Mouse (Mus musculus) megakaryocyte, embryonic 14.5 days (primary cell): ENCODE results near the gene Creb3l1. TPM values are rescaled to one million over a fixed set of nuclear protein-coding genes. Genes with fewer than 3 reads are reported as not detected.

Experiments
- H3K27me3 ChIP-seq: replicated peaks from 2 replicates; pipeline ENCODE3; 2012; ENCODE audit warnings: inconsistent platforms
- H3K36me3 ChIP-seq: replicated peaks from 2 replicates; pipeline ENCODE3; 2012; ENCODE audit warnings: low read length, inconsistent platforms, mixed read lengths
- H3K4me1 ChIP-seq: 2 replicates; pipeline ENCODE4 v1.6.1; 2012; ENCODE audit warnings: inconsistent platforms
- H3K4me3 ChIP-seq: replicated peaks from 2 replicates; pipeline ENCODE3; 2012; ENCODE audit warnings: moderate library complexity, mild to moderate bottlenecking, inconsistent platforms
- H3K9me3 ChIP-seq: 2 replicates; pipeline ENCODE4 v1.6.1; 2012; ENCODE audit warnings: inconsistent platforms
- FLI1 ChIP-seq: IDR thresholded peaks from 2 replicates; pipeline ENCODE4 v1.6.1; 2012; ENCODE audit warnings: low read length, inconsistent platforms, mixed read lengths
- GATA1 ChIP-seq: IDR thresholded peaks from 3 replicates; pipeline ENCODE4 v1.6.1; 2012; ENCODE audit warnings: mixed read lengths, low read length, inconsistent platforms, borderline replicate concordance
- polyA plus RNA-seq: library from polyadenylated mRNA; stranded (reverse); fragments of >175 nt; gene quantifications from 2 replicates; pipeline ENCODE4 v1.2.3, GENCODE M21; 2012; ENCODE audit warnings: low replicate concordance; ENCODE audit not compliant: insufficient read depth

Creb3l1 gene
- polyA plus RNA-seq, 1 experiment, result 22.3 TPM

DNA sequence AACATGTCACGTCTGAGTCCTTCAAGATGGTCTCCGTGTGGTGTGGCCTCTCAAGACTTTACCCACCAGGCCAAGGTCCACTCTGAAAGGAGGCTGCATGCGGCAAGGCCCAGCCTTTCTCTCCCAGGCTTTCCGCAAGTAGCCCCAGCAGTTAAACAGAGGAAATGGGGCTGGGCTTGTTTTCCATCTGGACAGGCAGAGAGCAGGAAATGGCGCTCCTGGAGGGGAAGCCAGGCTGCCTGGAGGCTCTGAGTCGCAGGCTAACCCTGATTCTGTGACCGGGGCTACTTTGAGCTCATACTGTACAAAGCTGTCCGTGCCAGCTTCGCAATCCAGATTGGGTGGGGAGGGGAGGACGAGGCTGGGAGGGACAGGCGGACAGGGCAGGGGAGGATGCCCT is 56.3 kb downstream of the Creb3l1 start:
- TF ChIP-seq FLI1 (no peak), GATA1 (no peak)
- peaks cover 27% of the 10 kb centered on the region for H3K27me3 ChIP-seq
- H3K4me3 ChIP-seq, result no peak overlapping the region
- no peaks in the 10 kb centered on the region for H3K36me3 ChIP-seq
- no peaks in the 10 kb centered on the region for H3K9me3 ChIP-seq
- peaks cover 73% of the 10 kb centered on the region for H3K4me1 ChIP-seq

DNA sequence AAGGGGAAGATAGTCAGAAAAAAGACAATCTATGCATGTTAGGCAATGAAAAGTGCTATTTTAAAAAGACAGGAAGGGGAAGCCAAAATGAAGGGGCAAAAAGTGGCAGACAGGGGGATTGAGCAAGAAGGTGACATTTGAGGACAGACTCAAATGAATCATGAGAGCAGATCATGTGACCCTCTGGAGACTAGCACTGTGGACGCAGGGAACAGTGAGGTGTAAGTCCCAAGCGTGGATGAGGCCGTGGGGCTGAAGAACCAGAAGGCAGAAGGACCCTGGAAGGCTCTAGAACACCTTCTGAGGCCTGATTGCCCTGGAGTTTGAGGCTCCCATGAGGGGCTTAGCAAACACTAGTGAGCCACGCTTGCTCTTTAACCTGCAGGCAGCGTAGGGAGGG is 57.9 kb downstream of the Creb3l1 start:
- Histone ChIP-seq H3K4me3 (peak overlapping the region; percentile 19), H3K9me3 (no peaks in the 10 kb centered on the region), H3K4me1 (peaks cover 76% of the 10 kb centered on the region), H3K36me3 (peaks cover 5% of the 10 kb centered on the region), H3K27me3 (peaks cover 15% of the 10 kb centered on the region)
- TF ChIP-seq FLI1, result no peak
- TF ChIP-seq GATA1, result no peak

DNA sequence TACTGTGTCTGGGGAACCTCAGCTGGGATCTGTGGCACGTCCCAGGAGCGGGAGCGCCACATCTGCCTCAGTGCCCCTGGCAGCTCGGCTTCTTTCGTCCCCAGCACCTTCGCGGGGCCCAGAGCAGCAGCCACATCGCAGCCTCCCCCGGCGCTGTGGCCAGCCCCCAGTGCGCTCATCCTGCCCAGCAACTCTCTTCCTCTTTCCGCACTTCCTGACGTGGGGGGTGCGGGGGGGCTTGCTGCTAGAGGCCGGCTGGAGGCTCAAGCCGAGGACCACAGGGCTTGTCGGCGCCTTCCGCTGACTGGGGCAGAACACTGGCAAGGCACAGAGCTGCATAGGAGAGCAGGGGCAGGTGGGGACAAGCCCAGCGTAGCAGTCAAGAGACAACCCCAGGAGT is 58.9 kb downstream of the Creb3l1 start:
- peak overlapping the region; percentile 92 for H3K4me3 ChIP-seq
- H3K4me1 ChIP-seq, result peaks cover 76% of the 10 kb centered on the region
- no peaks in the 10 kb centered on the region for H3K9me3 ChIP-seq
- TF ChIP-seq FLI1 (peak; percentile 13; the same call in 1 of the 2 replicates), GATA1 (no peak)
- peaks cover 9% of the 10 kb centered on the region for H3K27me3 ChIP-seq
- H3K36me3 ChIP-seq, result peaks cover 13% of the 10 kb centered on the region

DNA sequence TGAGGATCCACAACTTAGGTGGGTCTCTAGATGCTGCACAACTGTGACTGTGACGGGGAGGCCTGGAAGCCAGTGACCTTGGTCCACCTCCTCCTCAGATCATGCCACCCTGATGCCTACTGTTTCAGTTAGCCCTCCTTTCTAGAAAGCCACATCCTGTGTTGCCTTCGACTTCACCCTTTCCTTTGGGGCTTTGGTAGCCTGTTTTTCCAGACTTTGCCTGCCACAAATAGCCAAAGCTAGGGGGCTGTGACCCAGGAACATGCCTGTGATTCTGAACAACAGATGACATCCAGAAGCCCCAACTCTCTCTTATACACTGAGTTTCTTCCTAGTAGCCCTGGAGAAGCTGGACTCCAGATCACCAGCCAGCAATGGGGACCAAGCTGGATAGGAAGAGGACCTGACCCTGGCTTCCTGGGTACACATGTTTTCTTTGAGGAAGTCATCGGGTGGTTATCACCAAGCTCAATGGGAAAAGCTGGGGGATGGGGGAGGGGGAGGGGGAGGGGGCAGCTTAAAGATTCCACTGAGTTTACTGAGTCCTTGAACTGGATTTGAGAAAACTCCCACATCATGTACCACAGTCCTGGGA is 59.6 kb downstream of the Creb3l1 start:
- H3K9me3 ChIP-seq, result no peaks in the 10 kb centered on the region
- H3K4me1 ChIP-seq, result peaks cover 82% of the 10 kb centered on the region
- H3K36me3 ChIP-seq, result peaks cover 21% of the 10 kb centered on the region
- peak overlapping the region; percentile 92 for H3K4me3 ChIP-seq
- TF ChIP-seq GATA1 (no peak), FLI1 (no peak)
- peaks cover 3% of the 10 kb centered on the region for H3K27me3 ChIP-seq

DNA sequence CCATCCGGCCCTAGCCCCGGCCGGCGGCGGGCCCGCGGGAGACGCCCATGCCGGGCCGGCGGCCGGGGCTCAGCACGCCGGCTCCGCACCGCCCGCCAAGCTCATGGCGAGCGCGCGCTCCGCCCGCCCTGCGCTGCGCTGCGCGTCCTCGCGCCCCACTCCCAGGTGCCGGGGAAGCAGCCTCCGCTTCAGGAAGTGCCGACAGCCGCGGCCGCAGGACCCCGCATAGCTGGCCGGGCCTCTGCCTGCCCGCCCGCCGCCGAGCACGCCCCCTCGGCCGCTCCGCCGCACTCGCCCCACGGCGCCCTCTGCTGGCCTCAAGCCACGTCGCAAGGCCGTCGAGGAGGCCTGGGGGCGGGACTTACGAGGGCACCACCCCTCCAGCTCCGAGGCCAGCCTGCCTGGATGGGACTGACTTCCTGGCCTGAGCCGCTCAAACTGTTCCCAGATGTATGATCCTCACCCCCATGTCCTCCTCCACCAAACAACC is 60.8 kb downstream of the Creb3l1 start:
- TF ChIP-seq FLI1, result no peak
- no peak for TF ChIP-seq GATA1
- Histone ChIP-seq H3K4me3 (peak overlapping the region; percentile 92), H3K4me1 (peaks cover 93% of the 10 kb centered on the region), H3K36me3 (peaks cover 33% of the 10 kb centered on the region), H3K27me3 (no peaks in the 10 kb centered on the region), H3K9me3 (no peaks in the 10 kb centered on the region)

DNA sequence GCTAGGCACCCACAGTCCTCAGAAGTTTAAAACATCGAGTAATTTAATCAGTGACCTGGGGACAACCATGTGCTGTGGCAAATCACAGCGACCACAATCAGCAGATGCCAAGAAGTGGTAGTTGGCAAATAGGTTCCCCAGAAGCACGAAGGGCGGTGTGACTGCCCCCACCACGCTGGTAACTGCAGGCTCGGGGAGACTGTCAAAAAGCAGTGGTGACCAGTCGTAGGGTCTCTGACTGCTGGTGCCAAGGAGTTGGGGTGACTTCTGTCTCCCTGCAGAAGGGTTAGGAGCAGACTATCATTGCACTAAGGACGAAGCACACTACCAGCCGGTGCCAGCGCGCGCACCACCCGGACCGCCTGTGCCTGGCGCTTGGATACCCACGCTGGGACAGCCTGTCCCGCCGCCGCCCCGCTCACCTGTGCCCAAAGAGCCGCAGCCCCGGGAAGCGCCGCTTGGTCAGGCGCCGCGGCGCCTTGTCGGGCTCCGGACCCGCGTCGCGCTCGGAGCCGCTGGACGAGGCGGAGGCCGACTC is 61.4 kb downstream of the Creb3l1 start:
- peaks cover 93% of the 10 kb centered on the region for H3K4me1 ChIP-seq
- TF ChIP-seq FLI1 (no peak), GATA1 (no peak)
- no peaks in the 10 kb centered on the region for H3K9me3 ChIP-seq
- peaks cover 37% of the 10 kb centered on the region for H3K36me3 ChIP-seq
- H3K4me3 ChIP-seq, result peak overlapping the region; percentile 92
- H3K27me3 ChIP-seq, result no peaks in the 10 kb centered on the region

DNA sequence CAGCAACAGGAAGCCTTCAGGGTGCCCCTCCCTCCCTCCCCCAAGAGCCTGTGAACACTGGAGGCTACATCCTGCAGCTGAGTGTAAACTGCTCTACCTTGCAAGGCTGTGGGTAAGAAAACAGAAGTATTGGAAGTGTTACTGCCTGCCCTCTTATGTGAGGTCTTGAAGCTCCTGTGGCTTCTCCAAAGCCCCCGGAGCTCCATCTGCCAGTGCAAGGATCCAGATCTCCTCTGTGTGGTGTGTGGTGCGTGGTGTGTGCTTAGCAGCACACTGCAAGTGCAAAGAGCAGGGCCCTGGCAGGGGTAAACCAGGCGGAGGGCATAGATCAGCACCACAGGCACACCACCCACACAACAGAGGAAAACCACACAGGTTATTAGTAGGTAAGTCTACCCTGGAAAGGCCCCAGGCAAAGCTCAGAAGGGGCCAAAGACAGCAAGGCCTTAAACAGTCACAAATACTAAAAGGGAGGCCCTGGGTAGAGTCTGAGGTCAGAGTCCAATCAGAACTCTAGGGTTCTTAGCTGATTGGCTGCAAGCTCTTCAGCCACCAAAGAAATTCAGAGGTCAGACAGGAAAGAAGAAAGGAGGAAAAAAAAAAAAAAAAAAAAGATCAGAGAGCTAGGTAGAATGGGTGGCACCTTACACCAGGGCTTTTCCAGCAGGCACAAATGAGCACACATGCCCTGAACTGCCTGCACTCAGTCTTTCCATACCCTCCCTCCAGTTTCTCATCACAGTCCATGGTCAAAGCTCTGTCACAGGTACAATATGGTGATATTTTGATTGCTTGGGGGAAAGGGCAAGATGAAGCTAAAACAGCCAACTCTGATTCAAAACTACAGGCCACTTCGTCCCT is 62.2 kb downstream of the Creb3l1 start:
- Histone ChIP-seq H3K4me1 (peaks cover 94% of the 10 kb centered on the region), H3K9me3 (no peaks in the 10 kb centered on the region), H3K27me3 (no peaks in the 10 kb centered on the region), H3K4me3 (peak overlapping the region; percentile 92), H3K36me3 (peaks cover 43% of the 10 kb centered on the region)
- no peak for TF ChIP-seq GATA1
- TF ChIP-seq FLI1, result no peak

DNA sequence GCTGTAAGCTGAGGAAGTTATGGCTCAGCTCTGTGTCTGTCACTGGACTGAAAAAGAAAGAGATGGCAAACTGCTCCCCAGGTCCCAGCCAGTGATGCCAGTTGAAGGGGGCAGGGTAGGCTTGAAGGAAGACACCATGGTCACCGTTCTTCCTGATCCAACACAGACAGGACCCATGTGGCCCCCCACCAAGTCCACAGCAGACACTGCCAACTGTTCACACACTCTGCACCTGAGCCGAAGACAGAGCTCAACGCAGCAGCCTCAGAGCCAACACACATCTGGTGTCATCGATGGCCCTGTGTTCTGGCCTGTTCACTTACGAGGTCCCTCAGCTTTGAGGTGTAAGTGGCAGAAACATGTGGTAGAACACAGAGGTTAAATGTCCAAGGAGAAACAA is 63.8 kb downstream of the Creb3l1 start:
- Histone ChIP-seq H3K27me3 (no peaks in the 10 kb centered on the region), H3K4me1 (peaks cover 94% of the 10 kb centered on the region), H3K9me3 (no peaks in the 10 kb centered on the region), H3K36me3 (peaks cover 56% of the 10 kb centered on the region), H3K4me3 (peak overlapping the region; percentile 78)
- TF ChIP-seq FLI1 (no peak), GATA1 (no peak)

DNA sequence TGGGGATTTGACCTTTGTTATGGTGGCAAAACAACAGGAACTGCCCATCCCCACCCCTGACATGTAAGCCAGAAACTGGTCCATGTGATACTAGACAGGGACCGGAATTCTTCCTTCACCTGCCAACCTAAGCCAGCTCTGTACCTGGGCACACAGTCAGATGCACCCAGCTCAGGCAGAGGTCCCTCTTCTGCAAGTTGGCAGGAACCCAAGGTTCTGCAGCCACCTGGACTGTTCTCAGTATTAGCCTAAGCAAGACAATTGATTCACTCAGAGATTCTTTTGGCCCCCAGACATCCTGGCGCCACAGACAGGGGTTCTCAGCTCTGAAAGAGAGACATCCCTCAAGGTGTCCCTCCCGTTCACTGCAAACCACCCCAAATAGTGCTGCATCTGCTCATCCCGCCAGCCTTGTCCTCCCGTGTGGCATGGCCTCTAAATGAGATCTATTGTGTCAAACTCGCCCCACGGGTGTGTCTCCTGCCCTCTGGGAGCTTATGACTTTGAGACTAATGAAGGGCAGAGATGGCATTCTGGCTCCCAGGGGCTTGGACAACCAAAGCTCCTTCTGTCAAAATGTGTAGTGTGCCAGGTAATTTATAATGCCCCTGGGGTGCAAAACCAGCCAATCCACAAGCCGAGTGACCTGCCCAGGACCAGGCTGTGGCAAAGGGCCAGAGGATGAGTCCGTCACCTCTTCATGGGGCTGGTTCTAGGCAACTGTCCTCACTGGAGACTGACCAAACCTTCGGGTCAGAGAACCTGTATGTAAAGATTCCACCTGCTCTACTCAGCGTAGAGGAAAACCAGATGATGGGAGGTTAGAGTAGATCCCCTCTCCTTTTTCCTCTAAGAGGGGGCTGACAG is 64.5 kb downstream of the Creb3l1 start:
- peak overlapping the region; percentile 51 for H3K4me3 ChIP-seq
- H3K27me3 ChIP-seq, result no peaks in the 10 kb centered on the region
- TF ChIP-seq GATA1 (no peak), FLI1 (no peak)
- H3K9me3 ChIP-seq, result no peaks in the 10 kb centered on the region
- H3K36me3 ChIP-seq, result peaks cover 63% of the 10 kb centered on the region
- H3K4me1 ChIP-seq, result peaks cover 95% of the 10 kb centered on the region
